Mouse (Mus musculus) spleen, adult 18-20 months (tissue): Measurements from ENCODE around the gene Aspn.
A peak's percentile ranks its signal among the peaks of the same experiment; 100 is the strongest.

Experiments
- DNase-seq, 2 experiments: peaks; one replicate each; pipeline ENCODE4 v3.0.0; 2022; ENCODE audit warnings: mixed read lengths in 2 of 2

Gene Aspn

GRCm38 (mm10) chr13:49544279-49544678, at the start of gene Aspn:
Gene Aspn (plus strand): TSS chr13:49544443.
- no peak for DNase-seq

DNA sequence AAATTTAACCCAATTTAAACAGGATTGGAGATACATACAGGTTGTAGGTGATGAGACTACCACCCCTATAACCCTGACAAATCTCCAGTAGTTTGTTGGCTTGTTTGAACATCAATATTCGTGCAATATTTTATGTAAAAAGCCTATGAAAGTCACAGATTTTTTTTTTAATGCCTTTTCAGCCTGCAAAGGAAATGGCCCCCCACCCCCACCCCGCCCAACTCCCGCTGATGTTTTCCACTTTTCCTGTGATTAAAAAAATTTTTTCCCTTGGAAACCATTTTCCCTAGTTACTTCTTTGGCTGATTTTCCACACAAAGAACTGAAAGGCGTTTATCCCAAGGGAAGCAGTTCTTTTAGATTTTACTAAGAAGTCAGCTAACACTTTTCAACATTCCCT, 39.7 kb upstream of the Aspn start, which contains the start of gene Ecm2:
Ecm2 (plus strand) TSS at position 301 of the 400 bp plus-strand sequence.
- no peak for DNase-seq

- no peak for DNase-seq
These were observed 38.5 kb upstream of the Aspn start for GRCm38 (mm10) chr13:49505776-49506175.

DNA sequence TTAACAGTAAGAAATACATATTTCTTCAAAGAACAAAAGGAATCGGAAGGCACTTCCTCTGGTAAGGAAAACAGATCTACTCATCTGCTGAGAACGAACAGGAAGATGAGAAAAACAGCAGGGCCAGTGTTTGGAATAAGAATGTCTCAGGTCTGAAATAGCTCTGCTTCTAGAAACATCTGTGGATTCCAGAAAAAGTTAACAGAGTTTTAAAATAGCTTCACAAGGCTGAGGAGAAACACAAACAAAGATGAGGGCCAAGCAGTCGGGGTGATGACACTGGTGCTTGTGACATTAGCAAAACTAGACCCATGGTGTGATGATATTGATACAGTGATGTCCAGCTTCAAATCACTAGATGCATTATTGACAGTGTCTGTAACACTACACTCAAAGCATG, 37.1 kb upstream of the Aspn start:
- DNase-seq, result no peak

DNA sequence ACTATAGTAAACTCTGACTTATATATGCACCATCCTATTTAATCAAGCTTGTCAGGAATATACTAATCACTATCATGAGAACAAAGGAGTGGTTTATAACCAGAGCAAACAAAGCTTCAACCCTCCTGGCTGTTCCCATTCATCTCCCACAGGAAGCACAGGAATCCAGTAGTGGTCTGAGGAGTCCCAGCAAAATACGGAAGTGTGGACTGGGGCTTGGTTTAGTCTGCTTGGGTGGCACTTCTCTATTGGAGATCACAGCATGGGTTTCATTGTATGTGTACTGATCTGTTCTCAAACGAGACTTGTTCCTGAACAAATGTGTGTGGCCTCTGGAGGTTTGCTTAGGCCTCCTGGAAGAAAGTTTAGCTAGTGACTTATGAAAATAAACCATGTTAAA, 25.5 kb upstream of the Aspn start:
- DNase-seq, result no peak

DNA sequence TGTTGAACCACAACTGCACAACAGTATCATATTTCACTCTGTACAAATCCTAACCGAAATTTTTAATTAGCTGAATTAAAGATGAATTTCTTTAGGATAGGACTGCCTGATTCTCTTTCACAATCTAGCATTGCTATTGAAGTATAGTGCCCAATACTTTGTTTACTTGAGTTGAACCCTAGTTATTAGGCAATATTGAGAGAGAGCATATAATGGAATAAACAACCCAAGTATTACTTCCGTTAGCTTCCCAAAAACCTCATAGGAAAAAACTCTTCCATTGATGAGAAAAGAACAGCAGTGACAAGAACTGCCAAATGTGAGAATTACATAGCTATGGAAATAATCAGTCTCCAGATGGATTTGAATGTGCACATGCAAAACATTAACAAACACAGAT, 18.0 kb upstream of the Aspn start:
- no peak for DNase-seq

GRCm38 (mm10) chr13:49530636-49531035, 13.6 kb upstream of the Aspn start:
- DNase-seq, result no peak

DNA sequence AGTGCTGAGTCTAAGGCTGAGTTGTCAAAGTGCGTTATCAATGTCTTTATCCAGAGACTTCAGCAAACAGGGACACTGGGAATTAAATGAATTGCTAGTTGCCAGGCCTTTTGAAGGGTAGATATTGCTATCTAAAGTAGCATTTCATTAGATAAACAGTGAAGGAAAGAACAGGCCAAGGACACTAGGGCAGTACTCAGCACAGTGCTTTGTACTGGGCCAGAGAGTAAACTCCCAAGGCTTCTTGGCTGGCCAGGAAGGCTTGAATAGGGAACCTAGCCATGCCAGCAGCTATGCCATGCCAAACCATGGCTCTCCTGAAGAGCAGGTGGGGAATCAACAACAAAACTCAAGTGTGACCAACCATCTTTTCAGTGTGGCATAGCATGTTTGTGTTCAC, 7.3 kb upstream of the Aspn start:
- DNase-seq, result no peak

GRCm38 (mm10) chr13:49538693-49539092, 5.5 kb upstream of the Aspn start:
- DNase-seq, result no peak

- DNase-seq, result no peak
These were observed 1.4 kb downstream of the Aspn start for GRCm38 (mm10) chr13:49545646-49546045.

GRCm38 (mm10) chr13:49546517-49546916, 2.3 kb downstream of the Aspn start:
- no peak for DNase-seq

DNA sequence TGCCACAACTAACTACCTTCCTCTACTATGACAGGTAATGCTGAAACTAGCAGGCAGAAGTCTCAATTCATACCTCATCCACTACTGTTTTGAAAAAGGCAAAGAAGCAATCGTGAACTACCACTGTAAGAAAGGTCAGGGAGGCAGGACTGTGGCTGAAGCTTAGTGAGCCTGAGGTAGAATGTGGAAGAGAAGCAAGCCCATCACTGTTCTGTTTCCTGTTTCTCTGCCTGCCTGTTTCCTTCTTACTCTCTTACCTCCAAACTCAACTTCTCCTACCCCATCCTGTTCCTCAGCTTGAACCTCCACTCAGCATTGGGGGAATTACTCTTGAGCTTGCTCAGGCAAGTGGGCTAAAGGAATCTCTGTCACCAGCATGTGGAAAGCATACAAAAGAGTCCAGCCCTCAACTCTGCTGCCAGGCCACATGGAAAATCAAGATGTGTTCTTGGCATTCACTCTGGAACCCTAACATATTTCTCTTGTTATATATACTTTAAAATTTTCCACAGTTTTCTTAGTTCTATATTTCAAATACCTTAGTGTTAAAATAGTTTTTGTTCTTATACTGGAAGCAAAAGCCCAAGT, 3.4 kb downstream of the Aspn start:
- DNase-seq, result no peak

- no peak for DNase-seq
These were observed 5.4 kb downstream of the Aspn start for GRCm38 (mm10) chr13:49549616-49550015.

- DNase-seq, result no peak
These were observed 10.3 kb downstream of the Aspn start for GRCm38 (mm10) chr13:49554519-49554918.

GRCm38 (mm10) chr13:49556203-49556602, 12.0 kb downstream of the Aspn start:
- DNase-seq, result no peak

GRCm38 (mm10) chr13:49556924-49557323, 12.7 kb downstream of the Aspn start:
- no peak for DNase-seq

DNA sequence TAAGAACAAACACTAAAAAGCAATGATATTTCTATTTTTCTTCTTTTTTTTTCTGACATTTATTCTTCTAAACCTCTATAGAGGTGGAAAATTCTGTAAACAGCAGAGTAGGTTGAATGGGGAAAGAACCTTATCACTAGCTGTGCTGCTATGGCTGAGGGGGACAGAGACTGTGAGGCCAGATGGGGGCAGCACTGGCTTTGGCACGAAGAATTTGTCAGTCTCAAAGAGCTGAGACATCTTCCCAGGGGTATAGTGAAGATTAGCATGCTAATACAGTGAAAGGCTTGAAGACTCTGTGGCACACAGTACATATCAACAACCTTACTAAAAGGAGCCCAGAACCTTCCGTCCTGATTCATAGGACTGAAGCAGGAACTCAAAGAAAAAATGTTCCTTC, 14.9 kb downstream of the Aspn start:
- DNase-seq, result peak in 1 of 2 experiments; percentile 2

DNA sequence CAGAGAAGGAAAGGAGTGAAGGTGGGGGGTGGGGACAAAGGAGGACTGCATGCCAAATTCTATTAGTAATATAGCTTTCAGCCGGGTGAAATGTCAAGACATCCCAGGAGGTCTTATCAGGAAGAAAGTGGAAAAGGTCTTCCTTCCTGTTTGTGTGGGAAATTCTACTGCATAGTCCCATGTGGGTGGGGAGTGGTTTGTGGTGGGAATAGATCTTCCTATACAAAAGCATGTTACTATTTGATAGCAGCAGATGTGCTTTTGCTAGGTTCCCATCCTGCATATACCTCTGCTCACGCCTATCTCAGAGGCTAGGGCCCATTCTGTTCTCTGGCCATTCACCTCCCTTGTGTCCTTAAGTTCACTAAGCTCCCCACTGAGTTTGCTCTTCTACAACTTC, 16.6 kb downstream of the Aspn start:
- no peak for DNase-seq

DNA sequence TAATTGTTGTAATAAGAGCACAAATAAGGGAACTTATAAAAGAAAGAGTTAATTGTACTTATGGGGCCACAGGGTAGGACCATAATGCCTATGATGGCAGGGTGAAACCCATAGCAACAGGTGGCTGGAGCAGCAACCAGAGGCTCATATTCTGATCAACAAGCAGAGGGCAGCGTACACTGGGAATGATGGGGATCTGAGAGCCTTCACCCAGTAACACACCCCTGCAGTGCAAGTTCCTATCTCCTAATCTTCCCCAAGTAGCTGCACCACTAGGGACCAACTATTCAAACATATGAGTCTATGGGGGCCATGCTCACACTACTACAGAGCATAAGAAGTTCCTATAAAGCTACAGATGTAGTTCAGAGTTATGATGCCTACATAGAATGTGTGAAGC, 20.1 kb downstream of the Aspn start:
- DNase-seq, result no peak

GRCm38 (mm10) chr13:49570371-49570770, 26.1 kb downstream of the Aspn start:
- DNase-seq, result no peak

- no peak for DNase-seq
These were observed 27.2 kb downstream of the Aspn start for GRCm38 (mm10) chr13:49571418-49571817.

DNA sequence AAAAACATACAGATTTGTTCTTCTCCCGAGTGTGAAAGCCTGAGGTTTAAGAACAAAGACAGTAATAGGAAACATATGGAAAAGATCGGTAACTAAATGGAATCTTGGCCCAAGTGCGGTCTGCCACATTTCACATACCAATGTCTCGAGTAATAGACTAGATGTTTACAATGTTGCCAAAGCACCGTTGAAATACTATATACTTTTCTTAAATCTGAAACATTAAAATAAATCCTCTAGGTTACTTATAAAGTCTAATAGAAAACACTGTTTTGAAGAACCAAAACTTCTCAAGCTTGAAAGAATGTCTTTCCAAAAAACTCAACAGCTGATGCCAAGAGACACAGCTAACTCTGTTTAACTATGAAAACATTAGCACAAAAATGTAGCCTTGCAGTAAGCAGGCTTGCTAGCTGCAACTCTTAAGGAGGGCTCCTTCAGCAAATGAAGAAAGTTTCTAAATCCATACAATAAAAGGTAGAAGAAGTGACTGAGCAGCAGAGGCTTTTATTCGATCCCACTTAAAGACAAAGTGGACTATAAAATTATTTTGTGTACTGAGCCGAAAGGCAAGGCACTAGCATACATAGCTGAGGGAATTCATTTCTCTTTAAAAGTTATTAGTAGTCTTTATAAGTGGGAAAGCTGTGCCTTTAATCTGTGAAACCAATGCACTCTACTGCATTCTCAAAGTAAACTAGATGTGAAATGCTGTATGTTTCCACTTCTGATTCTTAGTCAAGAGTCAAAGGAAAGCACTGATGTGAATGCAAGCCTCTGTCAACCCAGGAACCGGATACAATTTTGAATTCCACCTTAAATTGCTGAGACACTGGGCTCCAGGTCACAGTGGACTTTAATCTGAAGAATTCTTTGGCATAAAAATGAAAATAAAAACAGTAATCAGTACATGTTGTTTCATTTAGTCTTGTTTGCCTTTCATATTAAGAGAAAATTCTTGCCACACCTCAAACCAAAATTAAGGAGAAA, 37.6 kb downstream of the Aspn start, which contains the start of gene Omd:
Omd (plus strand) TSS at position 922 of the 990 bp plus-strand sequence.
- DNase-seq, result no peak

DNA sequence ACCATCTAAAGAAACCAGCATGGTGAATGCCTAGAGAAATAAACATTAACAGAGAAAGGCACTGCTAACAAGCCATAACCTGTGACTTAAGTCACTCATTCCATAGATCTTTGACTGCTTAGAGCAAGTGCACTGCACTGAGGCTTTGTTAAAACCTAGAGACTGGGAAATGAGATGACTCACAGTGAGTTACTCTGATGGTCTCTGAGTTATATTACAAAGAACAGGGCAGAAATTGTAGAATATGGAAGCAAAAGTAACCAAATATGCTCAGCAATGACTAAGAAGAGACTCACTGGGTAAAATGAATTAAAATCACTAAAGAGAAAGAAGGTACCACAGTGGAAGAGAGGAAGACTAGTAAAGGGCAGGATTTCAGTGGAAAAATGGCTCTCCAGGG, 39.6 kb downstream of the Aspn start:
- DNase-seq, result no peak
